Mouse (Mus musculus): ENCODE data around the gene Svop. TPM values are rescaled to one million over a fixed set of nuclear protein-coding genes. Genes with fewer than 3 reads are reported as not detected.

Svop gene
- polyA plus RNA-seq, 1 experiment from 2014 or later: 8.9 TPM

- peaks cover 29% of the 10 kb centered on the region for H3K4me1 ChIP-seq
- 88% methylated on average over 13 of the region's 13 CpGs for WGBS
- H3K4me3 ChIP-seq: no peak overlapping the region
- DNase-seq (ENCODE audit: low spot score): no peak
- no peak overlapping the region for H3K27ac ChIP-seq (replicated peaks)
- no peaks in the 10 kb centered on the region for H3K9me3 ChIP-seq (replicated peaks)
- peaks cover 55% of the 10 kb centered on the region for H3K36me3 ChIP-seq
- no peaks in the 10 kb centered on the region for H3K27me3 ChIP-seq (ENCODE audit: low read depth, poor library complexity, severe bottlenecking)
Observed at GRCm38 (mm10) chr5:113984025-113984740, 107.2 kb downstream of the Svop start.

DNA sequence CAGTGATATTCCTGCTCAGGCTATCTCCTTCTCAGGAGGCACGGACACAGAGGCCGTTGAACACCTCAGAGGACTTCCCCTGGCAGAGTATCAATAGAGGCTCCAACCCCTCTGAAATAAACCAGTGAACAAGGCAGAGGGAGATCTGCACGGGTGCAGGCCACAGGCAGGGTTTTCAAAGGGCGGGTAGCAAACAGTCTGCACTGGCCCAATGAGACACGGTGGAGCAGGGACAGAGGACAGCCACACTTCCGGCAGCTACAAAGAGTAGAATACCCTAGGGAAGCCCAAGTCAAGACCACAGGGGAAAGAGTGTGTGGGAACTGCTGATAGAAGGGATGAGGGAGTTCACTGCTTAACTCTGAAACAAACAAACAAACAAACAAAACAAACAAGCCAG lies 107.8 kb downstream of the Svop start:
- H3K4me1 ChIP-seq: peaks cover 29% of the 10 kb centered on the region
- H3K36me3 ChIP-seq: peaks cover 51% of the 10 kb centered on the region
- H3K9me3 ChIP-seq (replicated peaks): no peaks in the 10 kb centered on the region
- 80% methylated on average over 6 of the region's 6 CpGs for WGBS
- H3K4me3 ChIP-seq: no peak overlapping the region
- H3K27me3 ChIP-seq (ENCODE audit: low read depth, poor library complexity, severe bottlenecking): no peaks in the 10 kb centered on the region
- H3K27ac ChIP-seq (replicated peaks): no peak overlapping the region
- no peak for DNase-seq (ENCODE audit: low spot score)

DNA sequence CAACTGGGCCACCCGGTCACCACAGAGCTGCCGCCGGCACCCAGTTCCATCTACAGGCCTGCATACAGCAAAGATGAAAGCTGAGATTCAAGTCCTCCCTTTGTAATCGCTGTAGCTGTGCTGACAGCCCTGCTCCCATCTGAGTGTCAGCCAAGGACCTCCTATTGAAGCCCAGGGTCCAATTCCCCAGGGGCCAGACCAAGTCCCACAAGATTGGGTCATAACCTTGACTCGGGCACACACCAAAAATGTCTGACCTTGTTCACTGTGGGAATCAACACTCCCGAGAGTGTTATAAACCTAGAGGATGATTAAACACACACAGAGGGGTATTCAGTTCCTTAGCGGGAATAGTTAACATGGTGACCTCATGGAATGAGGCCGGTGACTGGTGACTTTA lies 109.5 kb downstream of the Svop start:
- WGBS: 89% methylated on average over 8 of the region's 8 CpGs
- H3K4me1 ChIP-seq: peaks cover 34% of the 10 kb centered on the region
- no peaks in the 10 kb centered on the region for H3K27me3 ChIP-seq (ENCODE audit: low read depth, poor library complexity, severe bottlenecking)
- H3K9me3 ChIP-seq (replicated peaks): no peaks in the 10 kb centered on the region
- no peak overlapping the region for H3K27ac ChIP-seq (replicated peaks)
- peaks cover 59% of the 10 kb centered on the region for H3K36me3 ChIP-seq
- H3K4me3 ChIP-seq: no peak overlapping the region
- no peak for DNase-seq (ENCODE audit: low spot score)

GRCm38 (mm10) chr5:113981171-113981570 lies 110.2 kb downstream of the Svop start:
- peaks cover 28% of the 10 kb centered on the region for H3K4me1 ChIP-seq
- H3K27ac ChIP-seq (replicated peaks): no peak overlapping the region
- no peaks in the 10 kb centered on the region for H3K9me3 ChIP-seq (replicated peaks)
- H3K27me3 ChIP-seq (ENCODE audit: low read depth, poor library complexity, severe bottlenecking): no peaks in the 10 kb centered on the region
- H3K4me3 ChIP-seq: no peak overlapping the region
- peaks cover 56% of the 10 kb centered on the region for H3K36me3 ChIP-seq
- DNase-seq (ENCODE audit: low spot score): no peak
- 89% methylated on average over 6 of the region's 6 CpGs for WGBS

DNA sequence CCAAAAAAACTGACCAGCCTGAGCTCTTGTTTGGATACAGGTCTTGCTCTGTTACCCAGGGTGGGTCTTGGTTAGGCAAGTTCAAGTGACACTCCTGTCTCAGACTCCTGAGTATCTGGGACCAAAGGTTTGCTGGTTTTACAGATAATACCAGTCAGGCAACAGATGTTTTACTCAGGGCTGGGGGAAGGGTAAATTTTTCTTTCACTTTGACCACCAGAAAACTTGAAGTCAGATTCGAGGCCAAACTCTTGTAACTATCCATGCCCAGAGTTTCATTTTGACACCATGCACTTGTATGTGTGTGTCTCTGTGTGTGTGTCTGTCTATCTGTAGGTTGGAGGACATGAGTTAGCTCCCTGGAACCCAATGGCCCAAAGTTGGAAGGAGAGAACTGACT lies 110.9 kb downstream of the Svop start:
- Histone ChIP-seq H3K4me1 (peaks cover 28% of the 10 kb centered on the region), H3K9me3 (replicated peaks) (no peaks in the 10 kb centered on the region), H3K4me3 (no peak overlapping the region), H3K36me3 (peaks cover 50% of the 10 kb centered on the region), H3K27ac (replicated peaks) (no peak overlapping the region), H3K27me3 (ENCODE audit: low read depth, poor library complexity, severe bottlenecking) (no peaks in the 10 kb centered on the region)
- DNase-seq (ENCODE audit: low spot score): no peak
- 89% methylated on average over 1 of the region's 1 CpGs for WGBS

DNA sequence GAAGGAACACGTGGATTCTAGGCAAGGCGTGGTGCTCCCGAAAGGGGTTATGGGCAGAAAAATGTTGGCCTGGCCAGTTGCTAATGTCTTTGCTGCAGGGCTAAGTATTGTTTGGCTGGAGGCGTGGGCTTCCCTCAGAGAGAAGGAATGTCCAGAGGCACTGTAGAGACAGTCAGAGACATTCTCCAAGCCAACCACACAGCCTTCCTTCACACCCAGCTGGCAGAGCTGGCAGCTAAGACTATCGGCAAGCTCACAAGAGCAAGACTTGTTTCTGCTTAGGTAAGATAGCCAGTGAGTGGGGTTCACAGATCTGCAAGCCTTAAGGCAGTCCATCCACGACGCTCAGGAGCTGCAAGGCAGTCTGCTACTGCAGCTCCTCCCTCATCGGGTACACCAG lies 114.1 kb downstream of the Svop start:
- H3K36me3 ChIP-seq: peaks cover 39% of the 10 kb centered on the region
- 82% methylated on average over 8 of the region's 8 CpGs for WGBS
- no peak for DNase-seq (ENCODE audit: low spot score)
- no peaks in the 10 kb centered on the region for H3K9me3 ChIP-seq (replicated peaks)
- peaks cover 45% of the 10 kb centered on the region for H3K4me1 ChIP-seq
- no peak overlapping the region for H3K27ac ChIP-seq (replicated peaks)
- H3K27me3 ChIP-seq (ENCODE audit: low read depth, poor library complexity, severe bottlenecking): no peaks in the 10 kb centered on the region
- no peak overlapping the region for H3K4me3 ChIP-seq

Other genes starting within 250 kb of the Svop start
- 205 and 233 TPM in 2 replicates for gene Coro1c, start 182.8 kb downstream of the Svop start, polyA plus RNA-seq (2016; fragmentation: Nextera tagmentation; extraction: Ambion mirVana)
- gene Ssh1, start 97.7 kb downstream of the Svop start, polyA plus RNA-seq (2016; fragmentation: Nextera tagmentation; extraction: Ambion mirVana): 13.3 and 16.8 TPM in 2 replicates
- gene Dao, start 87.9 kb downstream of the Svop start, polyA plus RNA-seq (2016; fragmentation: Nextera tagmentation; extraction: Ambion mirVana): not detected in 2 replicates
- gene Usp30, start 26.1 kb downstream of the Svop start, polyA plus RNA-seq (2016; fragmentation: Nextera tagmentation; extraction: Ambion mirVana): 13.0 and 15.6 TPM in 2 replicates
- gene Alkbh2, start 36.6 kb upstream of the Svop start, polyA plus RNA-seq (2016; fragmentation: Nextera tagmentation; extraction: Ambion mirVana): 12.2 and 12.8 TPM in 2 replicates
- gene Ung, start 38.8 kb upstream of the Svop start, polyA plus RNA-seq (2016; fragmentation: Nextera tagmentation; extraction: Ambion mirVana): 58.9 and 67.5 TPM in 2 replicates
- 2.6 and 3.3 TPM in 2 replicates for gene Acacb, start 55.0 kb upstream of the Svop start, polyA plus RNA-seq (2016; fragmentation: Nextera tagmentation; extraction: Ambion mirVana)
- gene Foxn4, start 182.2 kb upstream of the Svop start, polyA plus RNA-seq (2016; fragmentation: Nextera tagmentation; extraction: Ambion mirVana): 7.2 and 11.1 TPM in 2 replicates
- gene Myo1h, start 197.6 kb upstream of the Svop start, polyA plus RNA-seq (2016; fragmentation: Nextera tagmentation; extraction: Ambion mirVana): 0.57 and 0.75 TPM in 2 replicates

All from midbrain, embryonic 10.5 days (tissue).